Mouse (Mus musculus): Measurements from ENCODE around the gene Pebp1. TPM values are rescaled to one million over a fixed set of nuclear protein-coding genes. Genes with fewer than 3 reads are reported as not detected.
A peak's percentile ranks its signal among the peaks of the same experiment; 100 is the strongest.

Pebp1 gene
- polyA plus RNA-seq (2014; fragmentation: Nextera tagmentation; extraction: Ambion mirVana) = 1,292 and 1,314 TPM in 2 replicates

DNA sequence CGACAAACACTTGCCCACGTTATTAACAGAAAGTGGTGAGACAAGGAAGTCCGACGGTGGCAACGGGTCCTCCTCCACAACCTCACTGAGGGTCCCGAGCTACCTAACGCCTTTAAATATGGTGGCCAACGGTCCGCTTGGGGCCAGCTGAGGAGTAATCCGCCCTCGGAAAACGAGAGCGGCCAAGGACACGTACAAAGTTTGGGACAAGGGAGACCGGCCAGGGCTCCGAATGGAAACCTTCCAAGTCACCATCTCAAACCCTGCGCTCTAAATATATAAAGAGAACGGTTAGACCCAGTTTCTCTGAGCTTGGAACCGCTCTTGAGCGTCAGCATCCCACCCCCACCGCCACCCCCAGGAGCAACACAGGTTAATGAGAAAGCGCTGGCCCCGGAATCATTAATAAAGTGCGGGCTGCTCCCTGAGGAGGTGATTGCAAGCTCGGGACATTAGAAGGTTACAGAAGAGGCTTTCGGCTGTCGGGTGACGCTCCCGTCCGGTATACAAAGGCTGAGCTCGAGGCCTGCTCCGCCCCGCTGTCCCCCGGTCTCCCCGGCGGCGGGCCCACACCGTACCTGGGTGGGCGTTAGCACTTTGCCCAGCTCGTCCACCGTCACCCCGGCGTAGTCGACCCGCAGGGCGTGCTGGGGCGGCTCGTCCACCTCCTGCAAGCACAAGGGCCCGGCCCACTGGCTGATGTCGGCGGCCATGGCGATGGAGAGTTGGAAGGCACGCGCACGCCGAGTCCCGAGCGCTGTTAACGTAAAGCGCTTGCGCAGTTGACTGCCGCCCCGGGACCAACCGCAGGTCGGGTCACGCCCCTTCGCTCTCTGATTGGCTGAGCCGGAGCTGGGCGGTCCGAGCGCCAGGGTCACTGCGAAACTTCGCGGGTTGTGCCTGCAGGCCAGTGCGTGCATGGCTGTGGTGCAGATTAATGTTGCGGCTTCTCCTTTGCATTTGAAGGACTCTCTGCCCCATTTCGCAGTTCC, at the start of gene Pebp1:
Gene Pebp1 (minus strand): TSS at position 795 of the 992 bp plus-strand sequence.
- WGBS = under 1% methylated on average over 73 of the region's 77 CpGs
- Histone ChIP-seq H3K4me2 (ENCODE audit: low read length) (peak within 1 kb of the TSS; percentile 54), H3K9me3 (replicated peaks; ENCODE audit: control insufficient read depth, low read length) (no peaks in the 10 kb centered on the region), H3K4me1 (ENCODE audit: control insufficient read depth, insufficient read depth, low read length) (peaks cover 22% of the 10 kb centered on the region), H3K9ac (ENCODE audit: low read length) (peak within 1 kb of the TSS; percentile 73), H3K36me3 (ENCODE audit: control insufficient read depth, insufficient read depth, low read length) (peaks cover 25% of the 10 kb centered on the region), H3K27me3 (replicated peaks; ENCODE audit: control insufficient read depth, insufficient read depth, low read length) (no peaks in the 10 kb centered on the region), H3K4me3 (ENCODE audit: low read depth, low read length) (peak within 1 kb of the TSS; percentile 54), H3K27ac (ENCODE audit: low read depth, low read length) (no peak within 1 kb of the TSS)
- ATAC-seq (peak; percentile 96), DNase-seq (ENCODE audit: low spot score) (peak; percentile 97)

DNA sequence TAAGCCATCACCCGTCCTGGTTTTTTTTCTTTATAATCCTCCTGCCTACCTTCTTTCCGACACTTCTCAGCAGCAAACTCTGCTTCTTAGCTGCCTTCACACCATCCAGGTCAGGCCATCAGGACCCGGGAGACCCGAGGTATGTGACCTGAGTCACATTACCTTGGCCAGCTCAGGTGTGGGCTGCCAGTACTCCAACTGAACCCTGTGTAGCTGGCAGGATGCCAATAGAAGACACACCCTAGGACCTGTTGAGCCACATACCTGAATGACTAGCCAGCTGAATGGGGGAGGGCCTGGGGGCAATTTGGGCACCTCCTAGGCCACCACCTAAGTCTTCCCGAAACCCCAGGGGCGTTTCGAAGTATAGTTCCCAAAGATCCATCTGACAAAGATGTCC, 43.0 kb upstream of the Pebp1 start:
- Histone ChIP-seq H3K36me3 (ENCODE audit: control insufficient read depth, insufficient read depth, low read length) (no peaks in the 10 kb centered on the region), H3K4me1 (ENCODE audit: control insufficient read depth, insufficient read depth, low read length) (no peaks in the 10 kb centered on the region), H3K9ac (ENCODE audit: low read length) (no peak overlapping the region), H3K27me3 (replicated peaks; ENCODE audit: control insufficient read depth, insufficient read depth, low read length) (no peaks in the 10 kb centered on the region), H3K4me3 (ENCODE audit: low read depth, low read length) (no peak overlapping the region), H3K9me3 (replicated peaks; ENCODE audit: control insufficient read depth, low read length) (no peaks in the 10 kb centered on the region), H3K27ac (ENCODE audit: low read depth, low read length) (no peak overlapping the region), H3K4me2 (ENCODE audit: low read length) (no peak overlapping the region)
- ATAC-seq = no peak
- no peak for DNase-seq (ENCODE audit: low spot score)
- WGBS = 87% methylated on average over 7 of the region's 7 CpGs

GRCm38 (mm10) chr5:117326408-117326807, 39.0 kb upstream of the Pebp1 start:
- H3K4me1 ChIP-seq (ENCODE audit: control insufficient read depth, insufficient read depth, low read length) = no peaks in the 10 kb centered on the region
- H3K9me3 ChIP-seq (replicated peaks; ENCODE audit: control insufficient read depth, low read length) = no peaks in the 10 kb centered on the region
- ATAC-seq (no peak), DNase-seq (ENCODE audit: low spot score) (no peak)
- 82% methylated on average over 6 of the region's 6 CpGs for WGBS
- no peak overlapping the region for H3K4me2 ChIP-seq (ENCODE audit: low read length)
- H3K4me3 ChIP-seq (ENCODE audit: low read depth, low read length) = no peak overlapping the region
- no peak overlapping the region for H3K27ac ChIP-seq (ENCODE audit: low read depth, low read length)
- no peaks in the 10 kb centered on the region for H3K36me3 ChIP-seq (ENCODE audit: control insufficient read depth, insufficient read depth, low read length)
- H3K9ac ChIP-seq (ENCODE audit: low read length) = no peak overlapping the region
- H3K27me3 ChIP-seq (replicated peaks; ENCODE audit: control insufficient read depth, insufficient read depth, low read length) = no peaks in the 10 kb centered on the region

DNA sequence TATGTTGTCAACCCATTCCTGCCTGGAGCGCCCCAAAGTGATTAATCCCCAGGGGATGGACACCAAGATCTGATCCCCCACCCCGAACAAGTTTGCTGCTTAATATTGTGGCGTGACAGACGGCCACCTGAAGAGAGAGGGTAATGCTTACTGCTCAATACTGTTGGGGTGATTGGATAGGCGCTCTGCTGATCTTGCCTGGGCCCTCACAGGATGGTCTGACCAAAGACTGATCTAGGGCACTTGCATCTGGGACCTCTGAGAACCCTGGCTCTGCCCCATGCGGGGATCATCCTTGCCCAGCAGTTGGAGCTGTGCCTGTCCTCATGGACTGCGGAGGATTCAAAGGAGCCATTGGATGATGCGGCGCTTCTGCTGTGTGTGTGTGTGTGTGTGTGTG, 36.3 kb upstream of the Pebp1 start:
- H3K4me2 ChIP-seq (ENCODE audit: low read length) = no peak overlapping the region
- DNase-seq (ENCODE audit: low spot score) (no peak), ATAC-seq (no peak)
- no peaks in the 10 kb centered on the region for H3K36me3 ChIP-seq (ENCODE audit: control insufficient read depth, insufficient read depth, low read length)
- H3K4me1 ChIP-seq (ENCODE audit: control insufficient read depth, insufficient read depth, low read length) = peaks cover 5% of the 10 kb centered on the region
- H3K27me3 ChIP-seq (replicated peaks; ENCODE audit: control insufficient read depth, insufficient read depth, low read length) = no peaks in the 10 kb centered on the region
- no peak overlapping the region for H3K9ac ChIP-seq (ENCODE audit: low read length)
- no peak overlapping the region for H3K4me3 ChIP-seq (ENCODE audit: low read depth, low read length)
- no peak overlapping the region for H3K27ac ChIP-seq (ENCODE audit: low read depth, low read length)
- H3K9me3 ChIP-seq (replicated peaks; ENCODE audit: control insufficient read depth, low read length) = no peaks in the 10 kb centered on the region
- 90% methylated on average over 9 of the region's 9 CpGs for WGBS

- Histone ChIP-seq H3K4me1 (ENCODE audit: control insufficient read depth, insufficient read depth, low read length) (peaks cover 10% of the 10 kb centered on the region), H3K27ac (ENCODE audit: low read depth, low read length) (no peak within 1 kb of the TSS), H3K9ac (ENCODE audit: low read length) (peak within 1 kb of the TSS; percentile 71), H3K4me2 (ENCODE audit: low read length) (peak within 1 kb of the TSS; percentile 99), H3K27me3 (replicated peaks; ENCODE audit: control insufficient read depth, insufficient read depth, low read length) (no peaks in the 10 kb centered on the region), H3K9me3 (replicated peaks; ENCODE audit: control insufficient read depth, low read length) (no peaks in the 10 kb centered on the region), H3K36me3 (ENCODE audit: control insufficient read depth, insufficient read depth, low read length) (no peaks in the 10 kb centered on the region), H3K4me3 (ENCODE audit: low read depth, low read length) (peak within 1 kb of the TSS; percentile 68)
- ATAC-seq = peak; percentile 88
- peak; percentile 57 for DNase-seq (ENCODE audit: low spot score)
- under 1% methylated on average over 74 of the region's 81 CpGs for WGBS
Measured at GRCm38 (mm10) chr5:117318741-117319629, 31.6 kb upstream of the Pebp1 start, which contains the start of gene Vsig10. Gene Vsig10 (plus strand): TSS chr5:117319083.

GRCm38 (mm10) chr5:117314587-117315428, 27.4 kb upstream of the Pebp1 start:
- Histone ChIP-seq H3K4me1 (ENCODE audit: control insufficient read depth, insufficient read depth, low read length) (peaks cover 9% of the 10 kb centered on the region), H3K4me3 (ENCODE audit: low read depth, low read length) (no peak overlapping the region), H3K36me3 (ENCODE audit: control insufficient read depth, insufficient read depth, low read length) (no peaks in the 10 kb centered on the region), H3K9ac (ENCODE audit: low read length) (0 out of 2 replicates have a peak overlapping the region, but pooled peaks have one; percentile 1), H3K27me3 (replicated peaks; ENCODE audit: control insufficient read depth, insufficient read depth, low read length) (no peaks in the 10 kb centered on the region), H3K27ac (ENCODE audit: low read depth, low read length) (no peak overlapping the region), H3K9me3 (replicated peaks; ENCODE audit: control insufficient read depth, low read length) (no peaks in the 10 kb centered on the region), H3K4me2 (ENCODE audit: low read length) (no peak overlapping the region)
- DNase-seq (ENCODE audit: low spot score) (peak; percentile 32), ATAC-seq (no peak)
- 14% methylated on average over 9 of the region's 9 CpGs for WGBS

- no peak overlapping the region; the same call in 1 of the 2 replicates for H3K4me2 ChIP-seq (ENCODE audit: low read length)
- DNase-seq (ENCODE audit: low spot score) = no peak
- 46% methylated on average over 10 of the region's 10 CpGs for WGBS
Measured at GRCm38 (mm10) chr5:117313909-117314308, 26.5 kb upstream of the Pebp1 start.

DNA sequence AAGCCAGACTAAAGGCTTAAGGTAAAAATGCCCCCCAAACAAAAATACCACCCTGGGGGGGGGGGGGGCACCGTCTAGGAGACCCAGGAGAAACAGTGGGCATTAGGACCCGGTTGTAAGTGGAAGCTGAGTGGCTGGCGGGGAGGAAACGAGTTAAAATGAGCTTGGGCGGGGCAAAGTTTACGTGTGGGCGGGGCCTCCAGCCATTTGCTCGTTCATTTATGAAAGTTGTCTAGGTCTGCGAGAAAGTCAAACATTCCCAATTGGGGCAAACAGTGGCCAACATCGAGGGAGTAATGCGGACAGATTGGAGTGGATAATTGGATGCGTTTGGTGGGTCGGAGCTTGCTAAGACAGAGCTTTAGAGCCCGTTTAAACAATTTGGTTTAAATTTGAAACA, 26.0 kb upstream of the Pebp1 start:
- no peak for ATAC-seq
- peaks cover 5% of the 10 kb centered on the region; the same call in 1 of the 2 replicates for H3K4me1 ChIP-seq (ENCODE audit: control insufficient read depth, insufficient read depth, low read length)
- no peaks in the 10 kb centered on the region for H3K9me3 ChIP-seq (replicated peaks; ENCODE audit: control insufficient read depth, low read length)
- H3K36me3 ChIP-seq (ENCODE audit: control insufficient read depth, insufficient read depth, low read length) = no peaks in the 10 kb centered on the region
- no peak for DNase-seq (ENCODE audit: low spot score)
- H3K27ac ChIP-seq (ENCODE audit: low read depth, low read length) = no peak overlapping the region
- peak overlapping the region; percentile 18; the same call in 1 of the 2 replicates for H3K4me2 ChIP-seq (ENCODE audit: low read length)
- 26% methylated on average over 14 of the region's 14 CpGs for WGBS
- H3K9ac ChIP-seq (ENCODE audit: low read length) = no peak overlapping the region
- H3K27me3 ChIP-seq (replicated peaks; ENCODE audit: control insufficient read depth, insufficient read depth, low read length) = no peaks in the 10 kb centered on the region
- H3K4me3 ChIP-seq (ENCODE audit: low read depth, low read length) = no peak overlapping the region

More at GRCm38 (mm10) chr5:117313909-117314308, 26.5 kb upstream of the Pebp1 start:
- H3K9ac ChIP-seq (ENCODE audit: low read length) = no peak overlapping the region
- H3K36me3 ChIP-seq (ENCODE audit: control insufficient read depth, insufficient read depth, low read length) = no peaks in the 10 kb centered on the region
- H3K9me3 ChIP-seq (replicated peaks; ENCODE audit: control insufficient read depth, low read length) = no peaks in the 10 kb centered on the region
- peaks cover 5% of the 10 kb centered on the region; the same call in 1 of the 2 replicates for H3K4me1 ChIP-seq (ENCODE audit: control insufficient read depth, insufficient read depth, low read length)
- no peak for ATAC-seq
- H3K27ac ChIP-seq (ENCODE audit: low read depth, low read length) = no peak overlapping the region
- no peak overlapping the region for H3K4me3 ChIP-seq (ENCODE audit: low read depth, low read length)
- H3K27me3 ChIP-seq (replicated peaks; ENCODE audit: control insufficient read depth, insufficient read depth, low read length) = no peaks in the 10 kb centered on the region

Data from forebrain, embryonic 14.5 days (tissue).